Mouse (Mus musculus) colon, adult 2 months (tissue): ENCODE results near the gene Cenpp. TPM values are rescaled to one million over a fixed set of nuclear protein-coding genes. Genes with fewer than 3 reads are reported as not detected.

Source experiments
- polyA plus RNA-seq: library from polyadenylated mRNA; depleted of rRNA; stranded (reverse); fragments of >200 nt; gene quantifications from 2 replicates; pipeline ENCODE4 v1.2.3, GENCODE M21; 2012; rRNA removed

Cenpp gene
- polyA plus RNA-seq: 0.16 and 0.58 TPM in 2 replicates

GRCm38 (mm10) chr13:49652481-49653179 is at the start of gene Cenpp, which contains the start of gene Nol8:
Gene Cenpp, minus strand, starts transcription at chr13:49652785.
Gene Nol8, plus strand, starts transcription at chr13:49653078.

GRCm38 (mm10) chr13:49681351-49682232 is 29.0 kb upstream of the Cenpp start, which contains the start of gene Iars:
Gene Iars, plus strand, starts transcription at chr13:49682100.

GRCm38 (mm10) chr13:49607714-49608113 is 44.9 kb downstream of the Cenpp start, which contains the start of gene Ogn:
Gene Ogn, plus strand, starts transcription at chr13:49608046.

GRCm38 (mm10) chr13:49581541-49582530 is 70.7 kb downstream of the Cenpp start, which contains the start of gene Omd:
Gene Omd, plus strand, starts transcription at chr13:49582462.

GRCm38 (mm10) chr13:49544279-49544678 is 108.3 kb downstream of the Cenpp start, which contains the start of gene Aspn:
Gene Aspn, plus strand, starts transcription at chr13:49544443.

GRCm38 (mm10) chr13:49504510-49504909 is 148.1 kb downstream of the Cenpp start, which contains the start of gene Ecm2:
Gene Ecm2, plus strand, starts transcription at chr13:49504810.

GRCm38 (mm10) chr13:49492376-49493368 is 159.9 kb downstream of the Cenpp start, which contains the start of gene Tes3-ps:
Gene Tes3-ps, plus strand, starts transcription at chr13:49493318.

GRCm38 (mm10) chr13:49420754-49421605 is 231.6 kb downstream of the Cenpp start, which contains the start of gene Ippk:
Gene Ippk, plus strand, starts transcription at chr13:49421249.

Other genes starting within 250 kb of the Cenpp start
- 5.8 and 6.7 TPM in 2 replicates for gene Ippk, start 231.5 kb downstream of the Cenpp start, polyA plus RNA-seq
- gene Tes3-ps, start 159.5 kb downstream of the Cenpp start, polyA plus RNA-seq: not detected in 2 replicates
- 0.79 and 0.80 TPM in 2 replicates for gene Ecm2, start 148.0 kb downstream of the Cenpp start, polyA plus RNA-seq
- gene Aspn, start 108.3 kb downstream of the Cenpp start, polyA plus RNA-seq: 2.1 and 2.2 TPM in 2 replicates
- not detected in 2 replicates for gene Omd, start 70.3 kb downstream of the Cenpp start, polyA plus RNA-seq
- 6.1 and 7.3 TPM in 2 replicates for gene Ogn, start 44.7 kb downstream of the Cenpp start, polyA plus RNA-seq
- gene Nol8, start 293 bp upstream of the Cenpp start, polyA plus RNA-seq: 0.29 and 0.47 TPM in 2 replicates
- 9.8 and 11.1 TPM in 2 replicates for gene Iars, start 29.3 kb upstream of the Cenpp start, polyA plus RNA-seq
- gene Gm30302, start 146.2 kb upstream of the Cenpp start, polyA plus RNA-seq: not detected in 2 replicates